Mouse (Mus musculus): Measurements from ENCODE around the gene 4931440F15Rik.

DNA sequence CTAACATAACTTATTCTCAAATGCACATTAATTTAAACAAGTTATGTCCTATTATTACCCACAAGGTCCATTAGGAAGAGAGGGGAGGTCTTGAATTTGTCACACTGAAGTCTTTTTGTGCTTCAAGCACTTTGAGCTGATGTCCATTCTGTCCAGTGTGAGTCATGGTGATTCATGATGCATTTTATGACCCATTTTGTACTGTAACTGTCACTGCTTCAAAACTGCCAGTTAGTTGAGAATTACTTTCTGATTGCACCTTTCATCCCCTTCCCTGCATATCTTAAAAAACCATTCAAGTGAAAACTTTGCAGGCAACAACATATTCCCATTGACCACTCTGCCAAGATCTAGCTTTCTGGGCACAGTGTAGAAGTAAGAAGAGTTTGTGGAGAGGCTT, 11.6 kb upstream of the 4931440F15Rik start:
- TF ChIP-seq CTCF (IDR thresholded peaks at IDR 0.05; ENCODE audit: low read depth, low read length) (no peak), TAL1 (conservative IDR thresholded peaks at IDR 0.05; ENCODE audit: low read depth, low read length) (no peak), GATA1 (IDR thresholded peaks at IDR 0.05; ENCODE audit: borderline replicate concordance, low read length) (no peak), POLR2AphosphoS5 (IDR thresholded peaks at IDR 0.05; ENCODE audit: insufficient replicate concordance, low read depth, low read length) (no peak)
